Mouse (Mus musculus) mouse trophoblast stem cell (cell line): ENCODE measurements around the gene Ankdd1b.

Experiments used
- in situ Hi-C, 2 experiments: fragments of 300-500 bp; cut with MseI, MboI; formaldehyde crosslinking; loops; 2 replicates in 1 of 2; 3 replicates in 1 of 2; pipeline ENCODE4 v1.15.1; 2025

The Ankdd1b gene

DNA sequence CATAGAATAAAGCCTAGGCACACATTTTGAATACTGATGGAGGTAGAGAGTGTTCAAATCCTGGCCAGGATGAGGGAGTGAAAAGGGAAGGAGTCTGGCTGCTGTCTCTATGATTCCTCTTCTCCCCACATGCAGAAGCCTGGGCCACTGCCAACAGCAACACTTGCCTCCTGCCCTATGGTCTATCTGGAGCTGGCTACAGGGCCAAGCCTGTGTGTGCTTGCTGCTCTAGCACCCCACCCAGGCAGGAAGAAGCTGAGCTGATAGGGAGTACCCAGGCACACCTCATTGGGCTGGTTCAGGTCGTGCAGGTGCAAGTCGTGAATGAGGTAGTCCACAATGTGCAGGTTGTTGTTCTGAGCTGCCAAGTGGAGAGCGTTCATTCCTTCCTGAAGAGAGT lies 16.7 kb downstream of the Ankdd1b start:
- in situ Hi-C loops: no loop called here

GRCm38 (mm10) chr13:96452621-96453020 lies 18.4 kb downstream of the Ankdd1b start:
- in situ Hi-C loops: no loop called here

GRCm38 (mm10) chr13:96451386-96452140 lies 19.4 kb downstream of the Ankdd1b start:
- in situ Hi-C loops: no loop called here

DNA sequence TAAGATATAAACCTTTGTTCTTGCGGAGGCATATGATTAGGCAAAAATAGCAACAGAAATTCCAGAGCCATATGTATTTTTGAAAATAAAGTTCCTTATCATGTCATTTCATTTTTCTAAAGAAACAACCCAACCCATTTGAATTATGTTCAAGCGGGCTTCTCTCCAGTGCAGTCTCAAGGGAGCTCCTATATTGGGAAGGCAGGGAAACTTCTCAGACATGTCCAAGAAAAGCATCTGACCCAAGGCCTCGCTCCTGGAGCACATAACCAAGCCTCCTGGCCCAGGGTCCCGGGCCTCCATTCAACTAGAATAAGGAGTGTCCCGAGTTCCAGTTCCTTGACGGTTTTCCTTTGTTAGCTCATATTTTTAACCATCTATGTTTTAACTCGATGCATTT lies 20.1 kb downstream of the Ankdd1b start:
- in situ Hi-C loops: no loop called here

- in situ Hi-C loops: no loop called here
These were observed 20.7 kb downstream of the Ankdd1b start for GRCm38 (mm10) chr13:96450205-96450856.

GRCm38 (mm10) chr13:96440436-96440835 lies 30.6 kb downstream of the Ankdd1b start:
- in situ Hi-C loops: no loop called here

DNA sequence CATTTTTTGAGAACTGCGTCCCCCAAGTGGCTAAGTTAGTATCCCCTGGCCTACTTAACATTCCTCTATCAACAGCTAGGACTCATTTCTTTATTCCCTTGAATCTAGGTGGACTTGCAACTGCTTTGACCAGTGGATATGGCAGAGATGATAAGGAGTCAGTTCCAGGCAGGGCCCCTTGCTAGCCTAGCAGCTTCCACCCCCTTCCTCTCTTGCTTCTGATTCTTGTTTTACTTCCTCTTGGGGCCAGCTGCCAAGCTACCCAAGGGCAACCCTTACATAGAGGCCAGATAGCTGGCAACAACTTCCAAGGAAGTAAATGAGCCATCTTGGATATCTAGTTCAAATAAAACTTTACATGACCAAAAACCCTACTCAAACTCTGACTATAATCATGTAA lies 34.1 kb downstream of the Ankdd1b start:
- in situ Hi-C loops: loop anchor here (10.0 kb wide), 1 partner anchor 158 kb away; no protein-coding TSS in a partner anchor

DNA sequence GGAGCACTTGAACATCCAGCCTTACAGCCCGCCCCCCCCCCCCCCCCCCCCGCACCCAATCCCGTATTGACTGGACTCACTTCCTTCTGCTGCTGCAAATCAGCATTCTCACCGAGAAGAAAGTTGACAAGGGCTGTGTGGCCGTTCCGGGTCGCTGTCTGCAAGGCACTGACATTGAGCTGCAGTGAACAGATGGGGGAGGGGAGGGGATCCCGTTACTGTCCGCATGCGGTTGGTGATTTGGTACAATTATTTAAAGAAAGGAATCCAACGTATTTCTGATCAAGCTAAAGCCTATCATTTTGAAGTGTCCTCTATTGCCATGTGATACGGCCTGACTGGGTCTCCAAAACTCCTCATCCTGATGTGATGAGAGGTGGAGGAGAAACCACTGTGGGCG lies 35.2 kb downstream of the Ankdd1b start:
- in situ Hi-C loops: loop anchor here (10.0 kb wide), 1 partner anchor 159 kb away; no protein-coding TSS in a partner anchor

DNA sequence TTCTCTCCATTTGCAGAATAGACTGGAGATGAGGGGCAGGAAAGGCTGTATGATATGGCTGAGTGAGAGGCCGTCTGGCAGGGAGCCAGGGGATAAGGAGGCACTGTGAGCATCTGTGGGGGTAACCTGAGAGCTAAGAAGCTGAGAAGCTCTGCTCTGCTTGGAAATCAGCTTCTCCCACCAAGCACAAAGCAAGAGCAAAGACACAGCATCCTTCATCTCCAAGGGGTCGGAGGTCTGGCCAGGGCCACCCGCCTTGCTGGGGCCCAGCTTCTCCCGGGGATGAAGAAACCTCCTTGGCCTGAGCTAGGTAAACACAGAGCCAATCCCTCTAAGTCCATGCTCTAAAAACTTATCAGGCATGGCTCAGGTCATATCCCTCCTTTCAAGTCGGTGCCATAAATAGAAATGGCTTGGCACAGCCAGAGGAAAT lies 36.1 kb downstream of the Ankdd1b start:
- in situ Hi-C loops: loop anchor here (10.0 kb wide), 1 partner anchor 160 kb away; no protein-coding TSS in a partner anchor

DNA sequence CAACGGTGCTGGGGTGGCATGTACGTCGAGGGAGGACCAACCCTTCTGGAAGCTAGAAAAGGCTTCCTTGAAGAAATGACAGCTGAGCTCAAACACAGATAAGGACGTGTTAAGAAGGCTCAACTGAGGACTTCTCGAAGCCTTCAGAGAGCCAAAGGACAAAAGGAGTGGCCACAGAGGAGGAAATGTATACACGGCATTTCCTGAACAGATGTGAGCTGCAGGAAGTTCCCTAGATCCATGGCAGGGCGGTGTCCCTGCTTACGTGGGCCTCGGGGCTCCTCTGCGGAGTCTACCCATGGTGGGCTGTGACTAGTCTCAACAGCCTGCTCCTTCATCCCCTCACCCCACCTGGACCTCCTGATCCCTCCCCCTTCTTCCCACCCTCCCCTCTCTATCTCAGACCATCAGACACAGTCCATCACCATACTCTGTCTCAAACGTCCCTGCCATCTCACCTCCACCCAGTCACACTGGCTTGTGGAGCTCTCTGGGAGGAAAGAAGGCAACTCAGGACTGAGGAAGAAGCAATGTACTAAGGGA lies 37.3 kb downstream of the Ankdd1b start:
- in situ Hi-C loops: loop anchor here (10.0 kb wide), 1 partner anchor 161 kb away; no protein-coding TSS in a partner anchor

DNA sequence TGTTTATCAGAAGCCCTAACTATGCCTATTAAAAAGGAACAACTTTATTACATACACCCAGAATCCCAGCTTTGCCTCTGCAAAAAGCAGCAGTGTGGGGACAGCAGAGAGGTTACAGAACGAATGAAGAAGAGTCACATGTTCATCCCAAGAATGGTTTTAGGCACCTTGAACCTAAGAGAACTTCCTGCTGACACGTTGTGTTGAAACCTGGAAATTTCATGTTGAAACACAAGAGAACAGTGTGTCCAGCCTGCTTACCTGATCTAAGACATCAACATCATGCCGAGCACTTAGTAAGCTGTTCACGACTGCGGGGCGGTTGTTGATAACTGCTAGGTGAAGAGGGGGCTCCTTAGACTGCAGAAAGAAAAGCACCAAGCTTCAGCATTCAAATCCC lies 38.0 kb downstream of the Ankdd1b start:
- in situ Hi-C loops: loop anchor here (10.0 kb wide), 1 partner anchor 162 kb away; no protein-coding TSS in a partner anchor

DNA sequence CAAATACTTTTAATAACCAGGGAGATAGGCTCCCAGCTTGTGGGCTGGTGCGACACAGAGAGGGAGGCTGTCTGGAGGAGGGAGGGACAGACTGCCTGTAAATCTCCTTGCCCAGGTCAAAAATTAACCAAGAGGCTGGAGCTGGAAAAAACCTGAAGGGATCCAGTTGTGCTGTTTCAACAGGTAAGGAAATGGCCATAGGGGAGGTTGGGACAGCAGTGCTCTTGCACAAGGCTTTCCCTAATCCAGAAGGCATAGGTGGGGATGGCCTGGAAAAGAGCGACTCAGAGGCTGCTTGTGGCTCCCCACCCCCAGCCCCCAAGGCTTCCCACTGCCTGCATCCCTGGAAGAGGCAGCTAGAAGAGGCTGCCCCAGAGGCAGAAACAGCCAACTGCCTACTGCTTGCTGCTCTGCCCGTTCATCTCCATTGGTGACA lies 38.6 kb downstream of the Ankdd1b start:
- in situ Hi-C loops: loop anchor here (10.0 kb wide), 1 partner anchor 162 kb away; no protein-coding TSS in a partner anchor

GRCm38 (mm10) chr13:96431595-96432156 lies 39.3 kb downstream of the Ankdd1b start:
- in situ Hi-C loops: loop anchor here (10.0 kb wide), 1 partner anchor 163 kb away; no protein-coding TSS in a partner anchor

DNA sequence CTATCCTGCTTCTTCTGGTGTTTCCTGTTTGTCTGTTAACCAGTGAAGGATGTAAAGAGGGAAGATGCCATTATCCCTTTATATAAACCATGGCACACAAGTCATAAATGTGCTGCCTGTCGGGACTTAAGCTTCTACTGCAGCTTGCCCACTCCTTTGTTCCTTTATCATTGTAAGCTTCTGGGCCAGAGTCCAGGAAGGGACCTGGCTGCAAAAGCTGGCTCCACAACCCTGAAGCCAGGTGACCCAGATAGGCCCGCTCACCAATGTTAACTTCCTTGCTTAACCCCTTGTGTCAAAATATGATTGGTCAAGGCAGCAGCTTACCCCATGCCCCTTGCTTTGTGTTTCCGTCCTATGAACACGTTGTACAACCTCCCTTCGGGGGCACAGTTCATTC lies 42.5 kb downstream of the Ankdd1b start:
- in situ Hi-C loops: no loop called here

- in situ Hi-C loops: no loop called here
These were observed 45.0 kb downstream of the Ankdd1b start for GRCm38 (mm10) chr13:96426044-96426443.

DNA sequence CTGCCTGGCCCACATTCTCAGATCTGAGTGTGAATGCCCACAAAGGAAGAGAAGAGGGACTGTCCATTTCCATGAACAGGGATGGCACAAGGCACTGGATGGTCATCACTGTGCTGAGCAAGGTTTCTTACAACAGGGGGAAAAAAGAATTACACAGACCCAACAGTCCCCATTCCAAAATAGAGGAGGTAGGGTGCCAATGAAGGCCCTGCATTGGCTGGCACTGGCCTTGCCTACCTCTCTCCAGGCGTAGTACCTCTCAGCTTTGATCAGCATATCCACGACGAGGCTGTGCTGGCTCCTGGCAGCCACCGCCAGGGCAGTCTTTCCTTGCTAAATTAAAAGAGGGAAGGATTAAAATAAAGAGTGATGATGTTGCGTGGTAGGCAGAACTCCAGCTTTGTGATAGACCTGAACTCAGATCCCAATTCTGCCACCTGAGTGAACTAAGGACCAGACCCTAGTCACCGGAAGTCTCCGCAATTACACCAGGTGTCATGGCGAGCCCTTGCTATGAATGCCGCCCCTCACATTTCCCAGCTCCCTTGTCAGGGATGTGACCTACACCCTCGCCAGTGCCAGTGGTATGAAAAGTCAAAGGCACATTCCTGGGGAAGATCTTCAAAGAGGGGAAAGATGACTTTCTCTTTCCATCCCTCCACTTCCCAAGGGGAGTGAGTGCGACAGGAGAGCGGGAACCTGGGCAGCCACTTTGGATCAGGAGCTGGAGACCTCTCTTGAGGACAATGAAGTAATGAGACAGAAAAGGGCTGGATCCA lies 46.3 kb downstream of the Ankdd1b start:
- in situ Hi-C loops: no loop called here

GRCm38 (mm10) chr13:96421230-96421629 lies 49.8 kb downstream of the Ankdd1b start:
- in situ Hi-C loops: no loop called here

- in situ Hi-C loops: no loop called here
These were observed 52.5 kb downstream of the Ankdd1b start for GRCm38 (mm10) chr13:96418487-96418886.

DNA sequence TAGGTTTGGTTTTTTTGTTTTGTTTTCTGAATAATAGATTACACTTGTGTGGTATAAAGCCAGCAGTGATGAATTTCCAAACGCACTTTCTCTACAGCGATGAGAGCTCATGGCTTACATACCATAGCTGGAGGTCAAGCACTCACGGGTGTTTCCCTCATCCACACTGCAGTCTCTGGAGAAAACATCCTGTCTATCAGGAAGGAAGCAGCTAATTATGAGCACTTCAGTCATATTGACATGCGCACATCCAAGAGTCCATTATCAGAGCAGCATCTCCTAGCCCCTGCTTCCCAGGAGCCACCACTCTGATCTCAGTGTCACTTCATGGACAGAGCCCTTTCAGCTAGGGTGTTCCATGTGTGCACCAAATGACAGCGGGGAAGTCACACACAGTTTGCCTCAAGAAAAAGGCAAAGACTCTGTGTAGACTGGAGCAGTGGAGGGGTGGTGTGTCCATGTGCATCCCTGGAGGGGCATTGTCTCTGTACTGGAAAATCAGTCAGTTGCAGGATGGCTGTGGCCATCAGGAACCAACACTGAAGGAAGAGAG lies 53.7 kb downstream of the Ankdd1b start:
- in situ Hi-C loops: no loop called here

GRCm38 (mm10) chr13:96416380-96416779 lies 54.6 kb downstream of the Ankdd1b start:
- in situ Hi-C loops: no loop called here

GRCm38 (mm10) chr13:96414384-96414783 lies 56.6 kb downstream of the Ankdd1b start:
- in situ Hi-C loops: no loop called here
